Mouse (Mus musculus) layer of hippocampus, adult 2 months (tissue): ENCODE measurements around the gene Hist1h2be. TPM values are rescaled to one million over a fixed set of nuclear protein-coding genes. Genes with fewer than 3 reads are reported as not detected.
"Not testable (repeated sequence)": the region's sequence is repeated elsewhere in the genome, so short reads cannot be mapped to it uniquely, and the experiment has no call there.

Experiments used
- DNase-seq, 2 experiments: peaks; one replicate each; pipeline ENCODE4 v3.0.0; 2022; ENCODE audit warnings: low spot score in 2 of 2
- H3K27ac ChIP-seq: fragments of 200-600 bp; 2 replicates; pipeline ENCODE4 v1.8.1; 2022
- H3K4me3 ChIP-seq: fragments of 200-600 bp; 2 replicates; pipeline ENCODE4 v1.8.1; 2022; ENCODE audit warnings: mild to moderate bottlenecking
- CTCF ChIP-seq: fragments of 200-600 bp; conservative IDR thresholded peaks from 2 replicates; pipeline ENCODE4 v1.8.1; 2022; ENCODE audit warnings: antibody characterized with exemption, mild to moderate bottlenecking, moderate library complexity
- total RNA-seq, 2 experiments: library from RNA; stranded (reverse); gene quantifications; 2 replicates each; pipeline ENCODE4 v1.2.3; 2021

The Hist1h2be gene
- total RNA-seq, 2 experiments from 2014 or later = 8.8 to 10.1 TPM

DNA sequence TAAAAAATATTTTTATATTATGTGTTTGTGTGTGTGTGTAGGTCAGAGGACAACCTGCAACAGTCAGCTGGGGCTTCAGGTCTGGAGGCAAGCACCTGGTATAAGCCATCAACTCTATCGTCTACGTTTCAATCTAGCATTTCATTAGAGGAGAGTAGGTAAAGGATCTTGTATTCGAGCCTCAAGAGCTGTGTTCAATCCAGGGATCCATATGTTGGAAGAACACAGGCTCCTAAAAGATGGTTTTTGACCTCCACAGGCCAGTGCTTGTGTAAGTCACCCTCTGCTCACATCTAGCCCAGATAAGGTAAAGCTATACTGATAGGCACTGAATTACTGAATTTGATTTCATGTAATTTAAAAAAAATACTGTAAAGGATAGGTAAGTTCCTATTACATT lies 64.0 kb downstream of the Hist1h2be start:
- Histone ChIP-seq H3K4me3 (no peak overlapping the region), H3K27ac (peak overlapping the region; percentile 78; the same call in 1 of the 2 replicates)
- DNase-seq = no peak
- TF ChIP-seq CTCF = no peak

DNA sequence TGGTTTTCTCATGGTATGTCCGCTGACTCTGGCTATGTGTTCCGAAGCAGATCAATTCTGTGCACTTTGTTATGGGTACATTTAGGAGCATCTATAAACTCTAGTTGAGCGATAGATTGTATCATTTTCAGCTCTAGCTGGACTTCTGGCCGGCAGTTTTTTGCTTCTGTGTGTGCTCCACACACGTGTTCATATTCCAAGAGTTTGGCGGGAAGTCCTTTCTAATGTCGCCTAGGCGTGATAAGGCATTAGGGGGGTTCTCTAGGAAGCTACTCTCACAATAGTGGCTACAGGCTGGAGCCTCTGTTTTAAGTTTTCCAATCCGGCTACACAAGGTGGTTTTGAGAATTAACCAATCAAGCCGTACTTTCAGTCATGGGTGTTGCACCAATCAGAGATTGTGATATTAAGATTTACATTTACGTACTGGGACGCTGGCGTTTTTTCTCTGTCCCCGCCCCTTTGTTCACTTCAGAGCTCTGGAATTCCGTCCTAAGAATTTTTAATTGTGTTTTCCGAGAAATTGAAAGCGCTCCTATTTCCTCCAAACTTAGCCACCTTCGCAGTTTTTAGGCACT lies 65.0 kb downstream of the Hist1h2be start:
- peak; percentile 66 to 85 for DNase-seq
- TF ChIP-seq CTCF = no peak
- Histone ChIP-seq H3K27ac (peak overlapping the region; percentile 78), H3K4me3 (peak overlapping the region; percentile 62)

DNA sequence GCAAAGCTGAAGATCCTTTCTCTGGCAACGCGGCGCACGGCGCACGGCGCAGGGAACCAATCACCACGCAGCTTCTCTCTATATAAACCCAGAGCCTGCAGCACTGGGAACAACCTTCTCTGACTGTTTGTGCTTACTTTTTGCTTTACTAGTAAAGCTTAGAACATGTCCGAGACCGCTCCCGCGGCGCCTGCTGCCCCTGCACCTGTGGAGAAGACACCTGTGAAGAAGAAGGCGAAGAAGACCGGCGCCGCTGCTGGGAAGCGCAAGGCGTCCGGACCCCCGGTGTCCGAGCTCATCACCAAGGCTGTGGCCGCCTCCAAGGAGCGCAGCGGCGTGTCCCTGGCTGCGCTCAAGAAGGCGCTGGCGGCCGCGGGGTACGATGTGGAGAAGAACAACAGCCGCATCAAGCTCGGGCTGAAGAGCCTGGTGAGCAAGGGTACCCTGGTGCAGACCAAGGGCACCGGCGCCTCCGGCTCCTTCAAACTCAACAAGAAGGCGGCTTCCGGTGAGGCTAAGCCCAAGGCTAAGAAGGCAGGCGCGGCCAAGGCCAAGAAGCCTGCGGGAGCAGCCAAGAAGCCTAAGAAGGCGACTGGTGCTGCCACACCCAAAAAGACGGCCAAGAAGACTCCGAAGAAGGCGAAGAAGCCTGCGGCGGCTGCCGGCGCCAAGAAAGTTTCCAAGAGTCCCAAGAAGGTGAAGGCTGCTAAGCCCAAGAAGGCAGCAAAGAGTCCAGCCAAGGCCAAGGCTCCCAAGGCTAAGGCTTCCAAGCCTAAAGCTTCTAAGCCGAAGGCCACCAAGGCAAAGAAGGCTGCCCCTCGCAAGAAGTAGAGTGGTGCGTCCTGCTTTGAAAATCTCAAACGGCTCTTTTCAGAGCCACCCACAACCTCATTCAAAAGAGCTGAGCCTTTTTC lies 65.7 kb downstream of the Hist1h2be start:
- Histone ChIP-seq H3K27ac (peak overlapping the region; percentile 78), H3K4me3 (peak overlapping the region; percentile 62)
- peak; percentile 75 to 82 for DNase-seq
- TF ChIP-seq CTCF = no peak

DNA sequence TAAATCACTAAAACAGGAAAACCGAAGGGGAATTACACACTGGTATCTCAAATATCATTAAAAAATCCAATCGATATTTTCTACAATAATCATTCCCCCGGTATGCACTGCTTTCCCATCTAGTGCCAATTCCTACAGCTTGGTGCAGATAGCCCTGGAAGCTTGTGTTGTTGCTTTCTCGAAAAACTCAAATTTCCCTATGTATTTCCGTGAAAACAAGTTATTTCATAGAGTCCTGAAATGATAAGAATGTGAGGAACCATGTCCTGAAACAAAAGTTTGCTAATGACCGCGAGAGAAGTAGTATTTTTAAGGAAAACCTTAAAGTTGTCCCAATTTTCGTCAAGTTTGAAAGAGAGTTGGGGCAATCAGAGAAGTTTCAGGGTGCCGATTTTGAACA lies 66.5 kb downstream of the Hist1h2be start:
- TF ChIP-seq CTCF = no peak
- peak overlapping the region; percentile 62 for H3K4me3 ChIP-seq
- H3K27ac ChIP-seq = peak overlapping the region; percentile 78
- no peak for DNase-seq

DNA sequence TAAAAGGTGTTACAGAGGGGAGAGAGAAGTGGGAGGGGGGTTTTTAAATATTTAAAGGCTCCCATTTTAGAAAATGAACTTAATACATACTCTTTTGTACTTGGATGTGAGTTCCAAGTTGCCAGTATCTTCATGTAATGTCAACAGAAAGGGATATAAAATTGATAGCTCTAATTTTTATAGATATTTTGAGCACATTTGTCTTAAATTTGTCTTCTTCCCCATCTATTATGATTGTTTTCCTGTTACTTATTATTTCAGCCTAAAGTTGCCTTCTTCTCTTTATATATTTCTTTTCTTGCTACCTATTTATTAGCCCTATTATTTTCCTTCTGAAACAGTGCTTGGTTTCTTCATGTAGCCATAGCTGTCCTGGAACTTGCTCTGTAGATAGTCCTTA lies 68.0 kb downstream of the Hist1h2be start, which contains the start of gene Hist1h1d:
TSS of gene Hist1h1d (plus strand) at position 301 of the 400 bp plus-strand sequence.
- Histone ChIP-seq H3K27ac (peak within 1 kb of the TSS; percentile 78; the same call in 1 of the 2 replicates), H3K4me3 (no peak within 1 kb of the TSS)
- DNase-seq = no peak
- no peak for TF ChIP-seq CTCF

DNA sequence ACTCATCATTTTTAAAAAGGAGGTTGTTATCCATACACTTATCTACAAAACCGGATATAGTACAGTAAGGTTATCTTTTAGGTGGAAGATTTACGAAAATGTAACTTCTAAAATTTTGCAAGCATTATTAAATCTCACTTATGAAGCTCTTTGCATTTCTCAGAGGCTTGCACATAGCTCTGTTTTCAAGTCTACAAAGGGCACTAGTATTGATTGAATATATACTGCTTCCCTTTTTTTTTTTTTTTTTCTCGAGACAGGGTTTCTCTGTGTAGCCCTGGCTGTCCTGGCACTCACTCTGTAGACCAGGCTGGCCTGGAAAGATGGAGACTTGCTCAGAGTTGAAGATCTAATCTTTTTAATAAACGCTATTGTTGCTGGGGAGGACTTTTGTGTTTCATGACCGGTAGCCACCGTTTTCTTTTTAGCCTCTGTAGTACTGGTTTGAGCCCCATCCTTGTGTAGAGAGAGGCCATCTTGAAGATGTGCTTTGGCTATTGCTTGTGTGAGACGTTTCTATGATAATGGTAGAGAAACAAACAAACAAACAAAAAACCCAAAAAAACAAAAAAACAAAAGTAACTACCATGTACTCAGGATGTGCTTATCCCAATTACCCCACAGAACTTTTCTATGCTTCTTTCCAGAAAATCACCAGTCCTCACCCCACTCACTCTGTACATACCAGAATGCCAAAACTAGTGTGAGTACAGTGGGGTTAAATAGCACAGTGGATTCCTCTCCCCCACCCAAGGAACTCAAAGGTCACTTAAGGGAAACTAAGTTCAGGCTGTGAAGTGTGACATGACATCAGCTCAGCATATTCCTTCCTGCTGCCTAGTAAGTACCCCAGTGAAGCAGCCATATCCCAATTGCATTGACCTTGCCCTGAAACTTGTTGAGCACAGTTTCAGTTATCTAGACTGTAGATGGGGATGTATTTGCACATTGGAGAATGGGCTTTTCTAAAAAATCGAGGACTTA lies 68.7 kb downstream of the Hist1h2be start:
- no peak overlapping the region; the same call in 1 of the 2 replicates for H3K27ac ChIP-seq
- TF ChIP-seq CTCF = no peak

DNA sequence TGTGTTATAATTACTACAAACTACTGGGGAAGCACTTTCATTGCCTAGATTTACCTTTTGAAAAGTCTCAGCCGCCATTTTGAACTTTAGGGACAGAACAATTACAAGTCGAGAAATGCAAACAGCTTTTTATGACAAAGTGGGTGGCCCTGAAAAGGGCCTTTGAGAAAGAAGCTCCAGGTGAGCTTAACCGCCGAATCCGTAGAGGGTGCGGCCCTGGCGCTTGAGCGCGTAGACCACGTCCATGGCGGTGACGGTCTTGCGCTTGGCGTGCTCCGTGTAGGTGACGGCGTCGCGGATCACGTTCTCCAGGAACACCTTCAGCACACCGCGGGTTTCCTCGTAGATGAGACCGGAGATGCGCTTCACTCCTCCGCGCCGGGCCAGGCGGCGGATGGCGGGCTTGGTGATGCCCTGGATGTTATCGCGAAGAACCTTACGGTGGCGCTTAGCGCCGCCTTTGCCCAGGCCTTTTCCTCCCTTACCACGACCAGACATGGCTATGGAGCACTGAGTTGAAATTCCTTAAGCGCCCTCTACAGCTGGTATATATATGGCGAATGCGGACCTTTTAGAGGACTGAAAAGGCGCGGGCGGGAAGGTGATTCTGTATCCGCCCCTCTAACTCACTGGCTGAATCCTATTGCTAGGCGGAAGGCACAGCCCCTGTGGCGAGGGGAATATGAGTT lies 69.6 kb downstream of the Hist1h2be start, which contains the start of gene Hist1h4f:
TSS of gene Hist1h4f (minus strand) at position 503 of the 689 bp plus-strand sequence.
- H3K4me3 ChIP-seq = peak within 1 kb of the TSS; percentile 58
- peak; percentile 68 for TF ChIP-seq CTCF
- peak within 1 kb of the TSS; percentile 85 for H3K27ac ChIP-seq
- DNase-seq = peak; percentile 88 to 94

More for the DNA sequence above, 68.7 kb downstream of the Hist1h2be start:
- peak overlapping the region; percentile 58 for H3K4me3 ChIP-seq
- DNase-seq = no peak

DNA sequence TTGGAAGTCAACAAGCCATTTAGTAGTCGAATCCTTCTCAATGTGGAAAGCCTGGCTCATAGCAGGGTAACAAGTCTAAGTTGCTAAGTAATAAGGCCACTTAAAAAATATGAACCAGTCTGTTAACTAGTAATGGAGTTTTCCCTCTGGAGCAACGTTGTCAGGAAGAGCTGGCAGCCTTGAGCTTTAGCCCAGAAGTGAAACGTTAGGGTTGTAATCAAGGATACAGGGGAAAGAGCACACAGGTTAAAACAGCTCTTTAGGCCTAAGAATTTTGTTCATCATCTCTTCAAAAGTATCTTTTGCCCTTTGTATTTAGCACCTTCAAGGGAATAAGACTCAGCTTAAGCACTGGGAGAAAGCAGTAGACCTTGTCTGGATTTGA lies 70.2 kb downstream of the Hist1h2be start:
- TF ChIP-seq CTCF = no peak
- Histone ChIP-seq H3K4me3 (peak overlapping the region; percentile 58), H3K27ac (peak overlapping the region; percentile 85)
- no peak for DNase-seq

DNA sequence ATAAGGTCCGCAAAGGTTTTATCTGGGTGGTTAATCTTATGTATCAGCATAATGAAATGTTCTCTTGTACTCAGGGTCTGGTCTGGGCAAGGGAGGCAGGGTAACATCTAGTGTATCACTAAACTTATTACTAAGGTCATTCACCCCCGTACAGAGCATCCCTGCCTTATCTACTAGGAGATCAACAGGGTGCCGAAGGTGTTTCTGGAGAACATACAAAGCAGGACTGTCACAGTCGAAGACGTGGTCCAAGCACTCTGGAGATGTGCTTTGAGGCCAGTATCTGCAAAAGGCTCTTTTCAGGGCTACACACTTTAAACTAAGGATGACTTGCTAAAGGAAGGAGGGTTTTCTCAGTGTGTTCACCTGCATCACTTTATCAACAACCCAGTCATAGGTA lies 74.2 kb downstream of the Hist1h2be start:
- DNase-seq = no peak
- TF ChIP-seq CTCF = no peak
- H3K4me3 ChIP-seq = no peak overlapping the region
- no peak overlapping the region for H3K27ac ChIP-seq

DNA sequence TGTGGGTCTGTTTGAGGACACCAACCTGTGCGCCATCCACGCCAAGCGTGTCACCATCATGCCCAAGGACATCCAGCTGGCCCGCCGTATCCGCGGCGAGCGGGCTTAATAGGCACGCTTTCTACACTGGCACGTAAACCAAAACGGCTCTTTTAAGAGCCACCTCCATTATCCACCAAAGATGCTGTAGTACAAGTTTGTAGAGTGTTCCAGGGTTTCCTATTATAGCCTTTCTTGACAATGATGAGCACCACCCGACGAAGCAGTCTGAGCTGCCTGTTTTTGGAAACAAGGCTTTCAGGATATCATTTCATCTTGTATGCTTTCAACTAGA lies 76.2 kb downstream of the Hist1h2be start:
- not testable (repeated sequence) for DNase-seq
- Histone ChIP-seq H3K4me3 (peak overlapping the region; percentile 70), H3K27ac (peak overlapping the region; percentile 83)

DNA sequence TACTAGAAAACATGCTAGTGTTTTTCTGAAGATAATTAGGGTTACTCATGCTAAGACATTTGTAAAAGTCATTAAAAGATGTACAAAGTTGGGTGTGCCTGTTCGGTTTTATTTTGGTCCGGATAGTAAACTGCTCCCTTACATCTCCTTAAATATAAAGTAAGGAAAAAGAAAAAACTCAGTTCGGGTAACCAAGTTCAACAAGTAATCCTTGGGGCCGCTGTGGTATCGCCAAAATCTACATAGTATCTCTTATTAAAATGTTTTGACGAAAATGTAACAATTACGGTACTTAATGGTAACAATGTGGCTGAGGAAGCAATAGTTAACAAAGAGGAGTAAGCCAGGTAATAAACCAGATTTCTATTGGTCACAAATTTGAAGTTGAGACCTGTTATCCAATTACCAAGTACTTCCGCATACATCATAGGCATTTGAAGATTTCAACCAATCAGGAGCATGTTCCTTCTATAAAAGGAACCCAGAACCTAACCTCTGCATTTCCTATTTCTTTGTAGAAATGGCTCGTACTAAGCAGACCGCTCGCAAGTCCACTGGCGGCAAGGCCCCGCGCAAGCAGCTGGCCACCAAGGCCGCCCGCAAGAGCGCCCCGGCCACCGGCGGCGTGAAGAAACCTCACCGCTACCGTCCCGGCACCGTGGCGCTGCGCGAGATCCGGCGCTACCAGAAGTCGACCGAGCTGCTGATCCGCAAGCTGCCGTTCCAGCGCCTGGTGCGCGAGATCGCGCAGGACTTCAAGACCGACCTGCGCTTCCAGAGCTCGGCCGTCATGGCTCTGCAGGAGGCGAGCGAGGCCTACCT lies 76.7 kb downstream of the Hist1h2be start, which contains the start of gene Hist1h3f:
TSS of gene Hist1h3f (plus strand) at position 88 of the 822 bp plus-strand sequence.
- Histone ChIP-seq H3K4me3 (peak within 1 kb of the TSS; percentile 70), H3K27ac (peak within 1 kb of the TSS; percentile 83)
- DNase-seq = peak; percentile 73 to 89
- no peak for TF ChIP-seq CTCF

DNA sequence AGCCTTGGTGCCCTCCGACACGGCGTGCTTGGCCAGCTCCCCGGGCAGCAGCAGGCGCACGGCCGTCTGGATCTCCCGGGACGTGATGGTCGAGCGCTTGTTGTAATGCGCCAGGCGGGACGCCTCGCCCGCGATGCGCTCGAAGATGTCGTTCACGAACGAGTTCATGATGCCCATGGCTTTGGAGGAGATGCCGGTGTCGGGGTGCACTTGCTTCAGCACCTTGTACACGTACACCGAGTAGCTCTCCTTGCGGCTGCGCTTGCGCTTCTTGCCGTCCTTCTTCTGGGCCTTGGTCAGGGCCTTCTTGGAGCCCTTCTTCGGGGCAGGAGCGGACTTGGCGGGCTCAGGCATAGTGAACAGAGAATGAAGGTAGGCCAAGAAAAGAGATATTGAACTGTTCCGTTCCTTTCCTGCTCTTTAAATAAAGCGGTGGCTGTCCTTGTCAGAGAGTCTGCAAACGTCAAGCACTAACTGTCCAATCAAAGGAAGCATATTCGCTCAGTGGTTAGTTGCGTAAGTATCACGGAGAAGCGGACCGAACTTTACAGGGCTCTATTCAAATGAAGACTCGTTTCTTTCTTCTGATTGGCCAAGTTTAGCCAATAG lies 77.8 kb downstream of the Hist1h2be start, which contains the start of gene Hist1h2bh:
TSS of gene Hist1h2bh (minus strand) at position 394 of the 609 bp plus-strand sequence.
- H3K4me3 ChIP-seq = peak within 1 kb of the TSS; percentile 70
- DNase-seq = peak; percentile 54 to 93
- peak within 1 kb of the TSS; percentile 68; the same call in 1 of the 2 replicates for H3K27ac ChIP-seq

DNA sequence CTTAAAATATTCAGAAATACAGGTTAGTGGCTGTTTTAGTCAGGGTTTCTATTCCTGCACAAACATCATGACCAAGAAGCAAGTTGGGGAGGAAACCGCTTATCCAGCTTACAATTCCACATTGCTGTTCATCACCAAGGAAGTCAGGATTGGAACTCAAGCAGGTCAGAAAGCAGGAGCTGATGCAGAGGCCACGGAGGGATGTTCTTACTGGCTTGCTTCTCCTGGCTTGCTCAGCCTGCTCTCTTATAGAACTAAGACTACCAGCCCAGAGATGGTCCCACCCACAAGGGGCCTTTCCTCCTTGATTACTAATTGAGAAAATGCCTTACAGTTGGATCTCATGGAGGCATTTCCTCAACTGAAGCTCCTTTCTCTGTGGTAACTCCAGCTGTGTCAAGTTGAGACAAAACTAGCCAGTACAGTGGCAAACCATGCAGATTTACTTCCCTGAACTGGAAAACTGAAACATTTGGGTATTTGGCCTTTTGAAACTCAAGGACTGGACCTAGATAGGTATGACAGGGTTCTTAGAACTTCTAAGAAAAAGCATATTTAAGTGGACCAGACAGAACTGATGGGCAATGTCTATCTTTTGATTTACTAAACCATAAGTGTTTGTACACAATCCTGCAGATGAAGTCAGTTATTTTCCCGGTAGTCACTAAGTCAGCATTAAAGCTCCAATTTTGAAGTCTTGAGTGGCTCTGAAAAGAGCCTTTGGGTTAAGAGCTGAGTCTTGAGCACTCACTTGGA lies 78.5 kb downstream of the Hist1h2be start:
- H3K27ac ChIP-seq, DNase-seq: not testable (repeated sequence)
- H3K4me3 ChIP-seq = peak overlapping the region; percentile 70
